Mouse (Mus musculus) lung, postnatal 10 days (tissue): ENCODE results near the gene Tbx19.

Experiments used
- DNase-seq: peaks from one replicate; pipeline ENCODE4 v3.0.0; 2021

The Tbx19 gene

GRCm38 (mm10) chr1:165160723-165161405 lies at the start of gene Tbx19:
Tbx19 (minus strand) TSS chr1:165160773.
- no peak for DNase-seq

DNA sequence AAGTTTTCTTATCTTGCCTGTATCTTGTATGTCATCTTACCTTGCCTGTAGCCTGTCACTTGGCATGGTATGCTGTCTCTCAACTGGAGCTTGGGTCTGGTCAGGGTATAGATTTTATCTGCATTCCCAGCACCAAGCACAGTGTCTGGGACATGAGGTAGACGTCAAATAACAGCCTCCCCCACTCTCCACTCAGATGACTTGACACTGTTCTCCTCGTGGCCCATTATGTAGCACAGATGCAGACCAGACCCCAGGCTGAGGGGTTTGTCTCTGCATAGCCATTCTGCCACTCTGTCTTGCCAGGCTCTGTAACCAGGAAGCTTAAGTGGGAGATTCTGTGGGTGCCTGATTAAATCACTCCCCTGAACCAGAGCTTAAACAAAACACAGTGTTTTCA lies 45.0 kb upstream of the Tbx19 start:
- no peak for DNase-seq

DNA sequence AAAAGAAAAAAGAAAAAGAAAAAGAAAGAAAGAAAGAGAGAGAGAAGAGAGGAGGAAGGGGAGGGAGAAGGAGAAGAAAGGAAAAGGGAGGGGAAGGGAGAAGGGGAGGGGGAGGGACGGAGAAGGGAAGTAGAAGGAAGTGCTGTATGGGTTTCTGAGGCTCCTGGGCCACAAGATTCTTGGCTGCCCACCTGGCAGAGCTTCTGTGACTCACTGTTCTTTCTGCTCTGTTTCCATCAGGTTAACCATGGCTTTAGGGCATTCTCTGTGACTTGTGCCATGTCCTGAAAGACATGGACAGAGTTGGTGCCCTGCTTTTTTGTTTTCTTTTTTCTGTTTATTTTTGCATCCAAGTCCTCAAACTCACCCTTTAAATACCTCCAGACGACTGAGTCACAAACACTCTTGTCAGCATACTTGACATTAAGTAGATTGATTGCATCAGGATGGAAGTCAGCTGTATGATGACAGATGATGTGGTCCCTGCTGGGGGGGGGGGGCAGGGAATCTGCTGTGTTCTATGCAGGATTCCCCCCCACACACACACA lies 43.0 kb upstream of the Tbx19 start:
- no peak for DNase-seq

DNA sequence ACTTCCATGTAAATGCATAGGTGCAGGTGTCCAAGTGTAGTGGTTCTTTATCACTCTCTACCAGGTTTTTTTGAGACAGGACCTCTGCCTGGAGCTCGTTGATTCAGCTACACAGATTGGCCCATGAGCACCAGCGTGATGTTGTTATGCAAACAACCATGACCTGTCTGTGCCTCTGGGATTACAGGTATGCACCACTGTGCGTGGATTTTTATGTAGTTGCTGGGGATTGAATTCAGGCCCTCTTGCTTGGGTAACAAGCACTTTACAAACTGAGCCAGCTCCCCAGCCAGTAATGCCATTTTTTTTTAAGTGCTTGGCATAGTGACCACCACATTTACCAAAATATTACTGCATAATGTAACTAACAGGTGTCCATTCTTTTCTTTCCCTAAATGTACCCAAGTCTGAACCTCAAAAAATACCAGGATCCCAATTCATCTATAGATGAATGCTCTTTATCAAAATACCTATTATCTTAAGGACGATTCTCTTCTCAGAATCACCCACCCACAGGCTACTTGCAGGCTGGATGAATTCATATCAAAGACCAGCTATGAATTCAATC lies 41.0 kb upstream of the Tbx19 start:
- DNase-seq: no peak

DNA sequence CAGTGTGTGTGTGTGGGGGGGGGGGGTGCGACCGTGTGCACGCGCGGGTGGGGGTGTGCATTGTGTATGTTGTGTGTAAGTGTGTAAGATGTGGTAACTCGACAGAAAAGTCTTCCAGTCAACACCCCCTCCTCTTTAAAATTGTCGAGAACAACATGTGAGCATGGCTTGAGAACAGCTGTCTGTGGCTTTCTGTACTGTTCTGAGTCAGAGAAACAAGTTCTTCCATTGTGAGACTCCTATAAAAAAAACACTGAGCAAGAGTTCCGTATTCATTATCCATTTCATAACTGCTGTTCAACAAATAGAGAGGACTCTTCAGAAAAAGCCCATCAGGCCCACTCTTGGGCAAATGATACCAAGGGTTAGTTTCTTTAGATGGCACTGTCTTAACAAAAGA lies 40.2 kb upstream of the Tbx19 start:
- DNase-seq: no peak

DNA sequence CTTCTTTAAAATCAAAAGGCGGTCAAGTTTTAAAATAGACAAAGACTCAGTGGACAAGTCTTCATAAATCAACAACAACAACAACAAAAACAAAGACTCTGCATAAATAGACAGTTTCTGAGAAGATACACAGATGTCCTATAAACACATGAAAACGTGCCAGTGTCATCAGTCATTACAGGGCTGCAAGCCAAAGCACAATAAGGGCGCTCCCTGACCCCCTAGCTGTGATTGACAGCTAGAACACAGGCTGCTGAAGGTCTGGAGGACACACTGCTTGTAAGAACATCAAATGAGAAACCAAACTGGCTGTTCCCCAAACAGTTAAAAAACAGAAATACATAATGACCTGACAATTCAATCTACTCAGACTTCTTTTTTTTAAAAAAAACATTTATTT lies 39.1 kb upstream of the Tbx19 start:
- DNase-seq: no peak

DNA sequence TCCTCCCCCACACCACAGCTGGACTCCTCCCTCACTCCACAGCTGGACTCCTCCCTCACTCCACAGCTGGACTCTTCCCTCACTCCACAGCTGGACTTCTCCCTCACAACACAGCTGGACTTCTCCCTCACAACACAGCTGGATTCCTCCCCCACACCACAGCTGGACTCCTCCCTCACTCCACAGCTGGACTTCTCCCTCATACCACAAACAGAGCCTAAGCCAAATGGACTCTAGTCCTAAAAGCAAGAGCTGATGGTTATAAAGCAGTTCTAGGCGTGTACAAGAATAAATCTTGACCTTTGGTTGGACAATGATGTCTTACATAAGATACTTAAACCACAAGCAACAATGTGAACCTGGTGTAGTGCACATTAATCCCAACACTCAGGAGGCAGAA lies 38.4 kb upstream of the Tbx19 start:
- no peak for DNase-seq

DNA sequence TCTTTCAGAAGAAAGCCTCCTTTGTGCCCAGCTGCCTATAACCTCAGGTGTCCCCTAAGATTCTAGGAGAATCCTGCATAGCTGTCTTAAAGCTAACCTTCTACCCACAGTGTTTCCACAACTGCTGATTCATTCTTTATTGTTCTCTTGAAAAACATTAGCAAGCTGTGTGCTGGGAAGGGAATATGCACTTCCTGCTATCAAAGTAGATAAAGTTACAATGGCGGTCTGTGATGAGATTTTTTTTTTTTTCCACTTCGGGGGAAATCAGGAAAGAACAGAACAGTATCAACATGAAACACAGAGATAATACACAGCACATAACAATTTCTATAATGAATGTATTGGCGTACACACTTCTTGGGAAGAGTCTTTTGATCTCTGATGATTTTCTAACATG lies 37.3 kb upstream of the Tbx19 start:
- no peak for DNase-seq

DNA sequence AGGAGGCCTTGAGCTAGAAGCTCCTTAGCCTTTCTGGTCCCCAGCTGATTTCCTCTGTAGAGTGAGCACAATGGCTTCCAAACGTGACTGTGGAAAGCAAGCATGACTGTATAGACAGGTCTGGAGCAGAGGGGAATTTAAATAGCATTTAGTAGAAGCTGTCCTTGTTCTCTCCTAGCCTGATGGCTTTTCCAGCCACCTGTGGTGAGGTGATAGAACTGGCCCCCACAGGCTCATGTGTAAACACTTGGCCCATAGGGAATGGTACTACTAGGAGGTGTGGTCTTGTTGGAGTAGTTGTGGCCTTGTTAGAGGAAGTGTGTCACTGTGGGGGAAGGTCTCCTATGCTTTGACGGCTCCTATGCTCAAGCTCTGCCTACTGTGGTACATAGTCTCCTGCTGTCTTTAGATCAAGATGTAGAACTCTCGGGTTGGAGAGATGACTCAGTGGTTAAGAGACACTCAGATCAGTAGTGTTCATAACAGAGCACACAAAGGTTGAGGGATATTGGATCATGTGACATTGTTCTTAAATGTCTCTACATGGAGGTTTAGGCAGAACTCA lies 34.9 kb upstream of the Tbx19 start:
- DNase-seq: no peak

- DNase-seq: no peak
Observed at GRCm38 (mm10) chr1:165194662-165195013, 34.1 kb upstream of the Tbx19 start.

DNA sequence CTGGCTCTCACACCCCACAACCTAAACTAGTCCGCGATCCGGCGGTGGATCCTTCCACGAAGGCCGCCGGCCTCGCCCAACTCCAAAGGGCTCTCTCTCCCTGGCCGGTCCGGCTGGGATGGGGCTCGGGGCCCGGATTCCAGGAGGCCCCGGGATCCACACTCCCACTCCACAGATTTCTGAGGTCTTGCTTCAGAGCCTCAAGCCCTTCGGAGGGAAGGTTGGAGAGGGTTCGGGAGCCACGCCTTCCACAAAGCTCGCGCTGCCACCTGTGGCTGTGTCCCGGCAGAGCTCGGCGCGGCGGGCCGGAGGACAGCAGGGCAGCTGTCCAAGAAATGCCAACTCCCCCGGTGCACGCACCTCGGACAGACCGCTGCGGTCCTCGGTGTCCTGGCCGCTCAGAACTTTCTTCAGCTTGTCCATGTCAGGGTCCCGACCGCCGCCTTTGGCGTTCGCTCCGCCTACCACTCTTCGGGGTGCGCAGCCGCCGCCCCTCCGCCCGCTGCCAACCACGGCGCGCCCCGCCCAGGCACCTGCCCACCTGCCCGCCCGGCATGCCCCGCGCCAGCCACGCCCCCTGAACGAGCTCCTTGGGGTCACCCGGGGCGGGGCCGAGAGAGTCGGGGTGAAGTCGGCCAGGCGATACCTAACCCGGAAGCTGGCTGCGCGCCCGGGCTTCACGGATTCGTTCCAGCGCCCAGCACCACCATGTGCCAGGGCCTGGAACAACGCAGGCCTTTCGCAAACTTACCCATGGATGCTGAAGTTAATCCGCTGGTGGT lies 33.5 kb upstream of the Tbx19 start, which contains the start of gene Sft2d2:
Sft2d2 (minus strand) TSS at position 559 of the 782 bp plus-strand sequence.
- DNase-seq: peak; percentile 93

DNA sequence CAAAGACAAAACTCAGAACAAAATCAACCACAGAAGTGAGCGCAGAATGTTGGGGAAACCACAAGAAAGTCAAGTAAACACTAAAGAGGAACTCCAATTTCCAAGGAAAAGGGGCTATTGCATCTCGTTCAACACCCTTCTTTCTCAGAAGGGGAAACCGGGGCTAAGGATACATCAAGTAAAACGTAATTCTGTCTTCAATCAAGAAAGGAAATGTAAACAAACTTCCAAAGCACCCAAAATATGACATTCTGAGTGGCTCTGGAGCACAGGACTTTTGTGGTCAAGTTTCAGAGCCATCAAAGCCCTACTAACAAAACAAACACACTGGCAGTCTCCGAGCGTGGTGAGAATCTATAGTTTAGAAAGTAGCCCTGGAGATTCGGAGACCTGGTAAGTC lies 32.9 kb upstream of the Tbx19 start:
- DNase-seq: no peak

DNA sequence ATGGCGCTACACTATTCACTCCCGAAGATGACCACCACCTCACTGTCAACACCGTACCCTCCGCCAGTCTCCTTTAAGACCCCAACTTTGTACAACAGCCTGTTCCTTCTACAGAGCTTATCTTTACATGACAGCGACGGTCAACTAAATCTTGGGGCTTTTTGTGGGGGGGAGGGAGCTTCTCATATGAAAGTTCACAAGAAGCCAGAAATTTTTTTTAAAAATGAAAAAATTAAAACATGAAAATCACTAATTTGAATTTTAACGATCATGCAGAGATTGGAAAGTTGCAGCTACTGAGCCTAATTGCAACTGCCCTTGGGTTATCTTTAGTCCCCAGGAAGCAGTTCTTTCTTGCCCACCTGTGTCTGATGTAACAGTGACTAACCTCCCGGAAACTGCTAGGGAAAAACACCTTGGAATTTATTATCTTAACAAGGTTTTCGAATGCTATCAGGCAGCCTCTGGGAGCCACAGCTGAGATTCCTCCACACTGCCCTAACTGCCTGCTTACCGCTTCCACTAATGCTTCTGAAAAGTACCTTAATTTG lies 32.2 kb upstream of the Tbx19 start:
- no peak for DNase-seq

DNA sequence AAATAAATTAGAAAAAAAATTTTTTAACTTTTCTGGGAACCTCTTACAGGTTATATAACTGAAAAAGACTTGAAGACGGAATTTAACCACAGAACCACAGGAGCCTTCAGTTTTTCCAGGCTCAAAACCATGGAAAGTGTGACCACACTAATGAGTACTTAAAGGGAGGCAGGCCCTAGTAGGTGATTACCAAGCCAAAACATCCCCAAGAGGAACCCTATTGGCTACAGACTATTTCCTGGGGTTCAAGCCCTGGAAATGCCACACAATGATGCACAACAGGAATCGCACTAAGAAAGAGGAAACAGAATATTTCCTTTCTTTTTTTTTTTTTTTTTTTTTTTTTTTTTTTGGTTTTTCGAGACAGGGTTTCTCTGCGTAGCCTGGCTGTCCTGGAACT lies 31.5 kb upstream of the Tbx19 start:
- no peak for DNase-seq

DNA sequence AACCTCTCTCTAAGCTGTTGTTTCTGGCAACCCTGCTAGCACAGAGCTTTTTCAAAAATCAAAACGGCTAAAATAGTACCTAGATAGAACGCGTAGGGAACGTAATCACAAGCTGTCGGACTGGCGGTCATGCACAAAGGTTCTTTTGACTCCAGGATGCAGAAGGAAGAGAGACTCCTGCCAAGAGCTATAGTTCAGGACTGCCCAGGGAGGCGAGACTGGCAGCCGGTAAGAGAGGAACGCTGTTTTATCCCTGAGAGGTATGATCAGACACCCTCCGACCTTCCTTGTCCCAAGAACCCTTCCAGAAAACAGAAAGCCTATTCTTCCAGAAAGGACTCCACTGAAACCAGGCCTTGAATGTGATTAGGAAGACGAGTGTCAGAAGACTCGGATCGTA lies 31.0 kb upstream of the Tbx19 start:
- DNase-seq: no peak

GRCm38 (mm10) chr1:165190571-165191273 lies 30.1 kb upstream of the Tbx19 start:
- DNase-seq: no peak

DNA sequence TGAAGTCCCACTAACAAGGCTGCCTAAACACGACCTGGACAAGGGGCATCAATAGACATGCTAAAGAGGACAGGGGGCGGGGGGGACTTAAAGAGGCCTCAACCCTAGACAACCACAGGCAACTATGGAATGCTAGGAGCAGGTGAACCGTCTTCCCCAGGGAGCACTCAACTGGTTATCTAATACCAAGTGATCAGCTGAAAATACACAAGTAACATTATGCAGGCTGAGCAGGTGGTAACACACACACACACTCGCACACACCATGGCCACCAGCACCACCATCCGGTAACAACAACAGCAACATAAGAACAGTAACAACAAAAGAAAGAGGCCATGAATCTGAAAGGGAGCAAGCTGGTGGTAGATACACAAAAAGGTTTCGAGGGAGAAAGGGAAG lies 29.5 kb upstream of the Tbx19 start:
- no peak for DNase-seq

DNA sequence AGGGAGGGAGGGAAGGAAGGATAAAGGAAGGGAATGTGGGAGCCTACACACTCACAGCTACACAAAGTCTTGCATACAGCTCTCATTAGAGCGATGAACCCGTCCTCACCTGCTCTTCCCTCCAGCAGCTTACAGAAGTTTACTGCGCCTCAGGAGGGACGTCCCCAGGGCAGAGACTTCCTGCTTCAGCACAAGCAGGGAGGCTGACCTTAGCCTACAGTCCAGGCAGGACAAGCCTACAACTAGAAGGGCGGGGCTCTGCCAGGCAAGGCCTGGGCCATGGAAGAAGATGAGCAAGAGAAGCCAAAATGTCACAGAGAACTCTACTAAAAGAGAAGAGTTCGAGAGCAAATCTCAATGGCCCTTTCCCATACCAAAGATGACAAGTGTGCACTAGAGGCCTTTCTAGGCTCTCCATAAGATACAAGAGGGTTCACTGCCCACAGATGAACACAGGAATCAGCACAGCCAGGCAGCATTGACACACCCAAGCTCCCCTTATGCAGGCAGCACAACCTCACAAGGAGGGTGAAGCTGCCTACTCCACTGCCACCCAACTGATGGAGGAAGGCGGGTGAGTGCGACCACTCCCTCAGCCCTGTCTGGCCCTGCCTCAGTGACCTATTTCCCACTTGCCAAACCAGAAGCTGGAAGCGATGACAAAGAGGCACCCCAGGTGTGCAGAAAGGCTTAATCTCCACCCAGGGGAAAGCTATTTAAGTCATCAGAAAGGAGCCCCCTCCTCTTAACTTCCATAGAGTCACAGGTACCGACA lies 28.4 kb upstream of the Tbx19 start:
- no peak for DNase-seq

DNA sequence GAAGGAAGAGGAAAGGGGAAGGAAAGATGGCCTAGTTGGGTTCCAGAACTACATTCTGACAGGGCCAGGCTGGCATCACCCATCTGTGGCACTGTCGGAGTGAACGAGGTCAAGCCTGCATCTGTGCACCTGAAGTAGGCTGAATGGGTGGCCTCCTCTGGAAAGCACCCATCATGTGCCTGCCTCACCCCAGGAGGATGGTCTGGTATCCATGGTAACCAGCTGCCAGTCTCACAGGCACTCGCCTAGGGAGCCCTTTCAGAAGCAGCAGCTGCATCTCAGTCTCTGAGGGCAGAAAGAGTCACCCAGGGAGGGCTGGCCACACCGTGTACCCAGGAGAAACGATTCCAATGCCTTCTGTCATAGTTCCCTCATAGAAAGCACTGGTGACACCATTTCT lies 26.8 kb upstream of the Tbx19 start:
- no peak for DNase-seq

DNA sequence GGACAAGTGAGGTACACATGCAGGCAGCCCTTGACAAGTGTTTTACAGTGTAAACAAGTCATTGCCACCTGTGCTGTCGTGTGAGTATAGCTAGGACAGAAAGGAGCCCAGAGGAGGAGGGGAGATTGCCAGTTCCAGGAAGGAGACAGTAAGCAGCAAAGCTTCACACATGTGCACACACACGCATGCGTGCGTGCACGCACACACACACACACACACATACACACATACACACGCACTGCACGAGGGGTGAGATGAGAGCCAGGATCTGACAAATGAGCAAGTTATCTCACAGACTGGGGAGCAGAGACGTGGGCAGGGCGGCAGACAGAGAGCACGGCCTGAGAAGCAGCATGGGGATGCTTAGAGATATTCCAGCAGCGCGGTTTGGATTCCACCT lies 25.9 kb upstream of the Tbx19 start:
- DNase-seq: no peak

DNA sequence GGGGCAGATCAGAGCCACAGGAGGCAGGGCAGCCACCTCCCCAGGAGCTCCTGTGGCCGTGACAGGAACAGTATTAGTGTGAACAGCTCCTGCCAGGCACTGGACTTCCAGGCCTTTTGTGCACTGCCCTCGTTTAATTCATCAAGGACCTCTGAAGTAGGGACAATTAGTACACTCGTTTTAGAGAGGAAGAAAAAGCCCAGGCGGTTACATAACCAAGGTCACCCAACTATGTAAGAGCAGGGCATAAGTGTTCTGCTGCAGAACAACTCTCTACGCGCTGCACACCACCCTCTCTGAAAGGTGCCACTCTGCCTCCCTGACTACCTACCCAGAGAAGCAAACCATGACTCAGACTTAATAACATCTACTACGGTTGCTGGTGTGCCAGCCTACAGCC lies 24.5 kb upstream of the Tbx19 start:
- DNase-seq: peak; percentile 40

- DNase-seq: no peak
Observed at GRCm38 (mm10) chr1:165184178-165184577, 23.6 kb upstream of the Tbx19 start.
